Mouse (Mus musculus) layer of hippocampus, postnatal 36 days (tissue): ENCODE measurements around the gene Irgq. TPM values are rescaled to one million over a fixed set of nuclear protein-coding genes. Genes with fewer than 3 reads are reported as not detected.
A peak's percentile ranks its signal among the peaks of the same experiment; 100 is the strongest.

Source experiments
- DNase-seq, 2 experiments: peaks; one replicate each; pipeline ENCODE4 v3.0.0; 2022
- total RNA-seq, 2 experiments: library from RNA; stranded (reverse); gene quantifications; 2 replicates each; pipeline ENCODE4 v1.2.3; 2021

Gene Irgq
- total RNA-seq, 2 experiments from 2014 or later: 67.7 to 69.6 TPM

DNA sequence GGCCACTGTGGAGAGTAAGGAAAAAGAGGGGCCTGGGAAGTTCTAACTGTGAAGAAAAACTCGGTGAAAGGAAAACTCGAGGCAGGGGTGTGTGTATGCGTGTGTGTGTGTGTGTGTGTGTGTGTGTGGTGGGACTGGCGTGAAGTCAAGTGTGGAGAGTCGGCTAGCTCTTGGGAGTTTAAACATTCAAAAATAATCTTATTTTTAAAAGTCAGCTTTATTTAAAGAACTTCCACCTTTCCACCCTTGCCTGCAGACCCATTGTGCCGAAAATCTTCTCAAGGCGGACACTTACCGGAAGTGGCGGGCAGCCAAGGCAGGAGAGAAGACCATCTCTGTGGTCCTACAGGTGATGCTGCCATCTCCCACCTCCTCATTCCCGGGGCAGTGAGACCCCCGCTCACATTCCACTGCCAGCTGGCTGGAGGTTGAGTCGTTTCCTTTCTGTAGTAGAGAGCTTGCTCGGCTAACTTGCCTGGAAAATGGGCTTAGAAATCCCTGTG is 17.1 kb downstream of the Irgq start:
- DNase-seq: no peak

DNA sequence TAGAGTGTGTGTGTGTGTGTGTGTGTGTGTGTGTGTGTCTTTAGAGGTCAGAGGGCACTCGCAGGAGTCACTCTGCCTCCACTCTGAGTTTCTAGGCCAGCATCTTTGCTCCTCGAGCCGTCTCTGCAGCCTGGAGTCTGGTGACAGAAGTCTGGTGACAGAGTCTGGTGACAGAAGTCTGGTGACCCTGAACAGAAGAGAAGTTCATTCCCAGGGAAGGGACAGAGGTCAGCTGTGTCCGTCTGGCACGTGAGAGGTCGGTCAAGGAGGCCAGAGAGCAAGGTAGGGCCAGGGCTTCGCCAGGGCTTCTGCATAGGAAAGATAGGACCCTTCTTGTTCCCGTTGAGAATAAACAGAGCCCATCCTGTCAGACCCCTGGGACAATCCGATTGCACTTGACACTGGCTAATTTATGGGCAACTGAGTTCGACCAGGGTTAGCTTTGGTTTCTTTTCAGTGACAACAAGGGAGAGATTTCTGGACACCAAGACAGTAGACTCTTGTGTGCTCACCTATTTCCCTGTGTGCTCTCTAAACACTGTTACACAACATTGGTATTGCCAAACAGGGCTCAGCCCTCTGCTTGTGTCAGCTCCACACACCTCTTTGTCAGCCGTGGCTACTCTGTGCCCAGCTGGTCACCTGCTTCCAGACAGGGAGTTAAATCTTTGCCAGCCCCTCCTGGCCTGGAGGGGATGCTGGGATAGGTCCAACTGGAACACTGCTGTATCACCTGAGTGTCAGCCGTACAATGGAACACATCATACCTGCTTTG is 21.7 kb downstream of the Irgq start:
- no peak for DNase-seq

GRCm38 (mm10) chr7:24555786-24556185 is 25.3 kb downstream of the Irgq start:
- DNase-seq: no peak

DNA sequence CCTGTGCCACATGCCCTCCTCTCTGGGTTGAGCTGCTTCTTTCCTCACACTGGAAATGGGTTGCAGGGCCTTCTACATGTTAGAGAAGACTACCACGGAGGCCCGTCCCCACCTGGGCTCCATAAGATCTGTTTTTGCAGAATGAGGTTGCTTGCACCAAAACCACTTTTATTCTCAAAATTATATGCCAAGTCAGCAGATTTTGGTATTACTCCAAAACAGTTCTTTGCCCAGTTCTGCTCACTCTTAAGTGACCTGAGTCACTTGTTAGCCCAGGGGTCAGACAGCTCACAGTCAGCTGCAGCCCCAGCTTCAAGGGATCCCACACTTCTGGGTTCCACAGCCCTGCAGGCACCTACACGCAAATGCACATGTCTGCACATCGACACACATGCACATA is 31.0 kb downstream of the Irgq start:
- no peak for DNase-seq

GRCm38 (mm10) chr7:24563191-24563836 is 32.8 kb downstream of the Irgq start:
- no peak for DNase-seq

DNA sequence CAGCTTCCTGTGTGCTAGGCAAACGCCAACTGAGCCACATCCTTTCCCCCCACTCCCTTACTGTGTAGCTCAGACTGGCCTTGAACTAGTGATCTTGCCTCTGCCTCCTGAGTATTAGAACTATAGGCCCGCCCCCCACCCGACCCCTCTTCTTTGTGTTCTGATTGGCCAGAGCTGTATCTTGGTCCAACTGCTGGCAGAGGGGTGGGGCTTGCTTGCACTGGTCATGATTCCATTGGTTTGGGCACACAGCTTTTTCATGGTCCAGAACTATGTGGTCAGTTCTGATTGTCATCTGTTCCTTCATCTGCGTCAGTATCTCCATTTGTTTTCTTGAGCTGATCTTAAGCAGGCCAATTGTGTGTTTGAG is 33.3 kb downstream of the Irgq start:
- no peak for DNase-seq

DNA sequence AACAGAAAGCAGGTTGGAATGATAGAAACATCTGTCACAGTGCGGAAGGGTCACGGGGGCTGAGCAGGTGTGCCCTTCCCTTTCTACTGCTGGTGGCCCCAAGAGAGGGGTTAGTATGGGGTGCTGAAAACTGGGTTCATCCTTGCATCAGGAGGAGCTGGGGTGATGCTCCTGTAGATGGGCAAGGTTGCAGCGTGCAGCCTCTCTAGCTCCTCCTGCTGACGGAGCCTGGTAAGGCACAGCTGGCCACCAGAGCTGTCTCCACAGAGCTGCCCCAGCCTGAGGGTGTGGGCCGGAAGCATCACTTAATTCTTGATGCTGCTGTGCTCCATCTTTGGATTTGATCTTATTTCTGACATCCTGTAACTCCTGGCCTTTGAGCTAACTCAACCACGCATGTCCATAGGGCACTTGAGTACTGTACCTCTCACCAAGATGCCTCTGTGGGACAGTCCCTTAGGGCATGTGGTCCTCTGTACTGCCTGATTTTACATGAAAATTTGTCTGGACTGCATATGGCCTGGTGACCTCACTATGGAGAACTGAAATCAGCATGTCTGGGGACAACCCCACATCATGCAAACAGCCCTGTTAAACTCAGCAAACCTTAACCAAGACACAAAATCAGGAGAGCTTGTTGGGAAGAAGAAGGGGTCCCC is 34.2 kb downstream of the Irgq start:
- DNase-seq: peak; percentile 55 to 58

GRCm38 (mm10) chr7:24565627-24566026 is 35.1 kb downstream of the Irgq start:
- DNase-seq: no peak

DNA sequence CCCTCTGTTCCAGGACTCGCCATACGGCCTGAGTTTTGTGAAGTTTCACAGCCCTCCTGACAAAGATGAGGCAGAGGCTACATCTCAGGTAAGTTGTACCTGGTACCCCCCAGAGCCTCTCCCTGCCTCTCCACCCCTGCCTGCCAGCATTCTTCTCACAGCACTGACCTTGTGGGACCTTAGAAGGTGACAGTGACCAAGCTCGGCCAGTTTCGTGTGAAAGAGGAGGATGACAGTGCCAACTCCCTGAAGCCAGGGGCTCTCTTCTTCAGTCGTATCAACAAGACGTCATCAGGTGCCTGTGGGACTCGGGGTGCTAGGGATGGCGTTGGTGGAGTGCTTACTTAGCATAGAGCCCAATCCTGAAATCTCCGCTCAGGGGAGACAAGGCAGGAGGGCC is 35.7 kb downstream of the Irgq start:
- DNase-seq: no peak

- no peak for DNase-seq
These were observed 38.0 kb downstream of the Irgq start for GRCm38 (mm10) chr7:24568512-24568911.

DNA sequence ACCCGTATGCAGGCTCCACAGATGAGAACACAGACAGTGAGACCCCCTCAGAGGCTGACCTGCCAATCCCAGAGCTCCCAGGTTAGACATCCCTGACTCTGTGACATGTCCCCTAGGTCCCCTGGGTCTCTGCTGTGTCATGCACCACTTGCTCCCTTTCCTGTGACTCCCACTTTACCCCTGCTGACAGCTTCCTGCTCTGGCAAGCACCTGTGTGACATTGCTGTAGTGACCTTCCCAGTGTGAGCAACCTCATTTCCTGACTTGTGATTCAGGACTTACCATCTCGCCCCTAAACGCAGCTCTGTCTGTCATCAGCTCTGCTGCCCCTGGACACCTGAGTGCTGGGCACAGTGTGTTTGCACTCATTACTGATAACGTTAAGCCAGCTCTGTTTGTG is 40.6 kb downstream of the Irgq start:
- no peak for DNase-seq

- no peak for DNase-seq
These were observed 42.0 kb downstream of the Irgq start for GRCm38 (mm10) chr7:24572455-24572854.

- no peak for DNase-seq
These were observed 43.8 kb downstream of the Irgq start for GRCm38 (mm10) chr7:24574224-24574796.

- no peak for DNase-seq
These were observed 47.3 kb downstream of the Irgq start for GRCm38 (mm10) chr7:24577811-24578210.

- DNase-seq: no peak
These were observed 54.4 kb downstream of the Irgq start for GRCm38 (mm10) chr7:24584876-24585275.

GRCm38 (mm10) chr7:24585995-24586394 is 55.5 kb downstream of the Irgq start:
- no peak for DNase-seq

GRCm38 (mm10) chr7:24586828-24587227 is 56.3 kb downstream of the Irgq start:
- DNase-seq: no peak

GRCm38 (mm10) chr7:24587330-24588105 is 57.0 kb downstream of the Irgq start, which contains the start of the genes Ethe1 and Zfp575:
Ethe1 (plus strand) TSS chr7:24587543.
Zfp575 (minus strand) TSS chr7:24587641.
- peak; percentile 82 to 83 for DNase-seq
